Mouse (Mus musculus) adrenal gland, adult (tissue): ENCODE measurements around the gene Gpr15.

Experiments used
- DNase-seq, 2 experiments: peaks; one replicate each; pipeline ENCODE4 v3.0.0; 2022 to 2023; ENCODE audit warnings: low spot score in 1 of 2; ENCODE audit not compliant: inconsistent age in 2 of 2

The Gpr15 gene

GRCm38 (mm10) chr16:58718666-58719120 lies at the start of gene Gpr15:
Gpr15 (minus strand) TSS chr16:58719070.
- no peak for DNase-seq

- DNase-seq = no peak
Measured at GRCm38 (mm10) chr16:58763076-58763475, 44.2 kb upstream of the Gpr15 start, which contains the start of gene Olfr172. Olfr172 (minus strand) TSS chr16:58763176.

GRCm38 (mm10) chr16:58756191-58756590 lies 37.3 kb upstream of the Gpr15 start:
- no peak for DNase-seq

- DNase-seq = peak in 1 of 2 experiments; percentile 44
Measured at GRCm38 (mm10) chr16:58751314-58751713, 32.4 kb upstream of the Gpr15 start.

- no peak for DNase-seq
Measured at GRCm38 (mm10) chr16:58746715-58747114, 27.8 kb upstream of the Gpr15 start.

- DNase-seq = no peak
Measured at GRCm38 (mm10) chr16:58740751-58741150, 21.9 kb upstream of the Gpr15 start.

GRCm38 (mm10) chr16:58738800-58739199 lies 19.9 kb upstream of the Gpr15 start:
- no peak for DNase-seq

GRCm38 (mm10) chr16:58738205-58738604 lies 19.3 kb upstream of the Gpr15 start:
- no peak for DNase-seq

- no peak for DNase-seq
Measured at GRCm38 (mm10) chr16:58728176-58728671, 9.4 kb upstream of the Gpr15 start.

- DNase-seq = peak; percentile 97 to 99
Measured at GRCm38 (mm10) chr16:58727477-58728131, 8.7 kb upstream of the Gpr15 start, which contains the start of gene Cldnd1. Cldnd1 (plus strand) TSS chr16:58727910.

GRCm38 (mm10) chr16:58726680-58727476 lies 8.0 kb upstream of the Gpr15 start:
- no peak for DNase-seq

- DNase-seq = no peak
Measured at GRCm38 (mm10) chr16:58722292-58722691, 3.4 kb upstream of the Gpr15 start.

- DNase-seq = no peak
Measured at GRCm38 (mm10) chr16:58715018-58715417, 3.9 kb downstream of the Gpr15 start.

- DNase-seq = no peak
Measured at GRCm38 (mm10) chr16:58713128-58713527, 5.7 kb downstream of the Gpr15 start.

GRCm38 (mm10) chr16:58712221-58712620 lies 6.6 kb downstream of the Gpr15 start:
- DNase-seq = peak in 1 of 2 experiments; percentile 36

- DNase-seq = no peak
Measured at GRCm38 (mm10) chr16:58709536-58709935, 9.3 kb downstream of the Gpr15 start.

- DNase-seq = no peak
Measured at GRCm38 (mm10) chr16:58708601-58709475, 10.0 kb downstream of the Gpr15 start.

- DNase-seq = no peak
Measured at GRCm38 (mm10) chr16:58707276-58707905, 11.5 kb downstream of the Gpr15 start.

GRCm38 (mm10) chr16:58704999-58705398 lies 13.9 kb downstream of the Gpr15 start:
- DNase-seq = no peak

- DNase-seq = no peak
Measured at GRCm38 (mm10) chr16:58703382-58704124, 15.3 kb downstream of the Gpr15 start.
